Mouse (Mus musculus) forebrain, embryonic 12.5 days (tissue): Measurements from ENCODE around the gene Tmem163. TPM values are rescaled to one million over a fixed set of nuclear protein-coding genes. Genes with fewer than 3 reads are reported as not detected.
A peak's percentile ranks its signal among the peaks of the same experiment; 100 is the strongest.

Source experiments
- ATAC-seq: fragments of 200-750 bp; cut with Nextera tagmentation; 2 replicates; pipeline ENCODE4 v1.8.0; 2017; ENCODE audit warnings: moderate TSS enrichment; ENCODE audit not compliant: low FRiP score
- H3K27ac ChIP-seq: fragments of 300-500 bp; sonication (generic); 2 replicates; pipeline ENCODE4 v1.5.1; 2016; ENCODE audit warnings: mild to moderate bottlenecking
- H3K27me3 ChIP-seq: fragments of 300-500 bp; sonication (generic); 2 replicates; pipeline ENCODE4 v1.6.1; 2016; ENCODE audit warnings: mild to moderate bottlenecking
- H3K36me3 ChIP-seq: fragments of 300-500 bp; sonication (generic); replicated peaks from 2 replicates; pipeline ENCODE4 v1.6.1; 2016; ENCODE audit warnings: mild to moderate bottlenecking
- H3K4me1 ChIP-seq: fragments of 300-500 bp; sonication (generic); 2 replicates; pipeline ENCODE4 v1.6.1; 2016
- H3K4me2 ChIP-seq: fragments of 300-500 bp; sonication (generic); 2 replicates; pipeline ENCODE4 v1.6.1; 2016; ENCODE audit warnings: mild to moderate bottlenecking, moderate library complexity
- H3K4me3 ChIP-seq: fragments of 300-500 bp; sonication (generic); replicated peaks from 2 replicates; pipeline ENCODE4 v1.5.1; 2016; ENCODE audit warnings: mild to moderate bottlenecking
- H3K9ac ChIP-seq: fragments of 300-500 bp; sonication (generic); 2 replicates; pipeline ENCODE4 v1.6.1; 2016; ENCODE audit warnings: mild to moderate bottlenecking
- H3K9me3 ChIP-seq: fragments of 300-500 bp; sonication (generic); 2 replicates; pipeline ENCODE4 v1.6.1; 2016
- WGBS: fragments of 180-500 bp; shearing (Covaris S2); methylation state at CpG from one replicate; pipeline ENCODE4 v1.1.7; 2016; 5-methylcytosine and 5-hydroxymethylcytosine counted together
- polyA plus RNA-seq: library from polyadenylated mRNA; unstranded; fragments of >200 nt; fragmentation: Nextera tagmentation; extraction: Ambion mirVana; gene quantifications from 2 replicates; pipeline ENCODE4 v1.2.1, GENCODE M21; 2016

Tmem163 gene
- polyA plus RNA-seq, 1 experiment from 2014 or later = 29.9 TPM

DNA sequence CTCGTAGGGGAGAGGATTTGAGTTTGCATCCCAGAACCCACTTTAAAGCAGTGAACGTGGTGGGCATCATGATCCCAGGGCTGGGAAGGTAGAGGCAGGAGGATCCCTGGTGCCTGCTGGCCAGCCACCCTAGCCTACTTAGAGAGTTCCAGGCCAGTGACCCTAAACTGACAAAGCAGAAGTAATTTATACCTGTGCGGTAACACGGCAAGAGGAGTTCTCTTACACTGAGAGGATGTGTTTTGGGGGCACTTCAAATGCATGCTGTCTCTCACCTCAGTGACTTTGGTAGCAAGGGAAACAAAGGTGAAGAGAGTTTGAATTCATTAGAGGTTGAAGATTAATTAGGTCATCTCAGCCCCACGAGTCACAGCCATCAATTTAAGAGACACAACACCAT lies 101.4 kb downstream of the Tmem163 start:
- Histone ChIP-seq H3K27me3 (peaks cover 8% of the 10 kb centered on the region; the same call in 1 of the 2 replicates), H3K36me3 (no peaks in the 10 kb centered on the region), H3K9me3 (no peaks in the 10 kb centered on the region), H3K27ac (no peak overlapping the region), H3K9ac (no peak overlapping the region), H3K4me1 (peaks cover 28% of the 10 kb centered on the region), H3K4me2 (no peak overlapping the region), H3K4me3 (no peak overlapping the region)
- 59% methylated on average over 5 of the region's 5 CpGs for WGBS
- ATAC-seq = no peak

GRCm38 (mm10) chr1:127577083-127577482 lies 102.3 kb downstream of the Tmem163 start:
- H3K9me3 ChIP-seq = no peaks in the 10 kb centered on the region
- peaks cover 28% of the 10 kb centered on the region for H3K4me1 ChIP-seq
- peak; percentile 71 for ATAC-seq
- H3K4me2 ChIP-seq = peak overlapping the region; percentile 36
- peaks cover 8% of the 10 kb centered on the region; the same call in 1 of the 2 replicates for H3K27me3 ChIP-seq
- peak overlapping the region; percentile 62 for H3K27ac ChIP-seq
- H3K36me3 ChIP-seq = no peaks in the 10 kb centered on the region
- no peak overlapping the region for H3K4me3 ChIP-seq
- WGBS = 36% methylated on average over 7 of the region's 7 CpGs
- no peak overlapping the region for H3K9ac ChIP-seq

GRCm38 (mm10) chr1:127576563-127576962 lies 102.8 kb downstream of the Tmem163 start:
- Histone ChIP-seq H3K4me1 (peaks cover 28% of the 10 kb centered on the region), H3K9ac (no peak overlapping the region), H3K27ac (peak overlapping the region; percentile 62), H3K36me3 (no peaks in the 10 kb centered on the region), H3K4me3 (no peak overlapping the region), H3K9me3 (no peaks in the 10 kb centered on the region), H3K27me3 (peaks cover 8% of the 10 kb centered on the region; the same call in 1 of the 2 replicates), H3K4me2 (peak overlapping the region; percentile 36)
- ATAC-seq = peak; percentile 9; the same call in 1 of the 2 replicates
- WGBS = 9% methylated on average over 8 of the region's 8 CpGs

GRCm38 (mm10) chr1:127576143-127576542 lies 103.2 kb downstream of the Tmem163 start:
- no peak overlapping the region for H3K9ac ChIP-seq
- no peaks in the 10 kb centered on the region for H3K36me3 ChIP-seq
- ATAC-seq = peak; percentile 30
- no peaks in the 10 kb centered on the region for H3K9me3 ChIP-seq
- H3K4me1 ChIP-seq = peaks cover 28% of the 10 kb centered on the region
- 12% methylated on average over 3 of the region's 3 CpGs for WGBS
- H3K27me3 ChIP-seq = peaks cover 8% of the 10 kb centered on the region; the same call in 1 of the 2 replicates
- peak overlapping the region; percentile 36 for H3K4me2 ChIP-seq
- peak overlapping the region; percentile 62 for H3K27ac ChIP-seq
- H3K4me3 ChIP-seq = no peak overlapping the region

GRCm38 (mm10) chr1:127575692-127576091 lies 103.7 kb downstream of the Tmem163 start:
- 3% methylated on average over 4 of the region's 4 CpGs for WGBS

DNA sequence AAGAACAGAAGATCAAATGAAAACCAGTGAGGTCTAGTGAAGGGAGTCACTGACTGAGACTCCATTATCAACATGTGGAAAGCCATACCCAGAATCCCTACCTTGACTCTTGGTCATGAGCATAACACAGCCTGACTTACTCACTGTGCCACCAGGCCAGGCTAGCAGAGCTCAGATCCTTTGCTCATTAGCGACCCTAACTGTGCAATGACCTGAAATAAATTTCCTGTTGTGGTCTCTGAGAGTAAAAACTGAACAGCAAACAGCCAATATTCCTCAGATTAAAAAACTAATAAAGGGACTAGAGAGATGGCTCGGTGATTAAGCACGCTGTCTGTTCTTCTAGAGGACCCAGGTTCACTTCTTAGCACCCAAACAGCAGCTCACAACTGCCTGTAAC lies 106.2 kb downstream of the Tmem163 start:
- H3K9me3 ChIP-seq = no peaks in the 10 kb centered on the region
- WGBS = 48% methylated on average over 3 of the region's 3 CpGs
- no peak for ATAC-seq
- no peaks in the 10 kb centered on the region for H3K36me3 ChIP-seq
- H3K4me1 ChIP-seq = peaks cover 28% of the 10 kb centered on the region
- H3K4me2 ChIP-seq = no peak overlapping the region
- 0 out of 2 replicates have a peak, but pooled peaks cover 5% of the 10 kb centered on the region for H3K27me3 ChIP-seq
- no peak overlapping the region for H3K9ac ChIP-seq
- H3K4me3 ChIP-seq = no peak overlapping the region
- no peak overlapping the region for H3K27ac ChIP-seq

More at GRCm38 (mm10) chr1:127575692-127576091, 103.7 kb downstream of the Tmem163 start:
- Histone ChIP-seq H3K4me2 (0 out of 2 replicates have a peak overlapping the region, but pooled peaks have one; percentile 36), H3K4me3 (no peak overlapping the region), H3K9me3 (no peaks in the 10 kb centered on the region), H3K27ac (peak overlapping the region; percentile 62), H3K36me3 (no peaks in the 10 kb centered on the region), H3K9ac (no peak overlapping the region), H3K27me3 (peaks cover 8% of the 10 kb centered on the region; the same call in 1 of the 2 replicates), H3K4me1 (peaks cover 28% of the 10 kb centered on the region)
- ATAC-seq = no peak

- Histone ChIP-seq H3K4me2 (no peak overlapping the region), H3K27me3 (no peaks in the 10 kb centered on the region)
- ATAC-seq = no peak
These were observed 110.7 kb downstream of the Tmem163 start for GRCm38 (mm10) chr1:127568641-127569040.

GRCm38 (mm10) chr1:127556486-127556845 lies 122.9 kb downstream of the Tmem163 start:
- 0 out of 2 replicates have a peak, but pooled peaks cover 11% of the 10 kb centered on the region for H3K4me1 ChIP-seq
- H3K4me3 ChIP-seq = no peak overlapping the region
- H3K9me3 ChIP-seq = no peaks in the 10 kb centered on the region
- H3K27ac ChIP-seq = peak overlapping the region; percentile 76
- no peak overlapping the region for H3K9ac ChIP-seq
- WGBS = 29% methylated on average over 2 of the region's 2 CpGs
- H3K36me3 ChIP-seq = no peaks in the 10 kb centered on the region
- no peaks in the 10 kb centered on the region for H3K27me3 ChIP-seq
- no peak overlapping the region for H3K4me2 ChIP-seq
- peak; percentile 80 for ATAC-seq

More at GRCm38 (mm10) chr1:127568641-127569040, 110.7 kb downstream of the Tmem163 start:
- Histone ChIP-seq H3K9me3 (no peaks in the 10 kb centered on the region), H3K4me1 (peaks cover 2% of the 10 kb centered on the region), H3K27ac (no peak overlapping the region), H3K4me3 (no peak overlapping the region), H3K36me3 (no peaks in the 10 kb centered on the region), H3K9ac (no peak overlapping the region)
- WGBS = 73% methylated on average over 3 of the region's 3 CpGs

GRCm38 (mm10) chr1:127555822-127556485 lies 123.4 kb downstream of the Tmem163 start:
- peak overlapping the region; percentile 76 for H3K27ac ChIP-seq
- H3K9me3 ChIP-seq = no peaks in the 10 kb centered on the region
- H3K36me3 ChIP-seq = no peaks in the 10 kb centered on the region
- H3K4me1 ChIP-seq = 0 out of 2 replicates have a peak, but pooled peaks cover 11% of the 10 kb centered on the region
- no peak overlapping the region for H3K4me2 ChIP-seq
- H3K9ac ChIP-seq = no peak overlapping the region
- 0 out of 2 replicates have a peak, but pooled peaks cover 4% of the 10 kb centered on the region for H3K27me3 ChIP-seq
- WGBS = 52% methylated on average over 6 of the region's 6 CpGs
- peak; percentile 91 for ATAC-seq
- H3K4me3 ChIP-seq = no peak overlapping the region

DNA sequence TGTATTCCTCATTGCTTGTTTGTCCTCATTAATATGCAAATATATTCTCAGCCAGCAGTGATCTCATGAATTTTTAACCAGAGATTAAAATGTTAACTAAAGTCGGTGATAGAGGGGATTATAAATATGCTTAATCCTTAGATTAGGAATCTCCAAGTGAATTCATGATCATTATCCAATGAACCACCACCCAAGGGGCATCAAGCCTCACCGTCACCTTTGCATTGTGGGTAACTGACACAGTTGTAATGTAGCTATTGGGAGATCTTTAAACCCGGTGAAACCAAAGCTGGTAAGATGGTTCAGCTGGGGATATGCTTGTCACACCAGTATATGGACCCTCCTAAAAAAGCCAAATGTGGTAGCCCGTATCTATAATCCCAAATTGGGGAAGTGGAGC lies 131.3 kb downstream of the Tmem163 start:
- Histone ChIP-seq H3K36me3 (no peaks in the 10 kb centered on the region), H3K4me2 (no peak overlapping the region), H3K4me3 (no peak overlapping the region), H3K4me1 (no peaks in the 10 kb centered on the region; the same call in 1 of the 2 replicates), H3K27me3 (peaks cover 10% of the 10 kb centered on the region; the same call in 1 of the 2 replicates), H3K27ac (no peak overlapping the region), H3K9me3 (no peaks in the 10 kb centered on the region), H3K9ac (no peak overlapping the region)
- 47% methylated on average over 4 of the region's 4 CpGs for WGBS
- ATAC-seq = peak; percentile 41; the same call in 1 of the 2 replicates

GRCm38 (mm10) chr1:127542756-127543155 lies 136.6 kb downstream of the Tmem163 start:
- Histone ChIP-seq H3K4me1 (peaks cover 10% of the 10 kb centered on the region), H3K9ac (no peak overlapping the region), H3K4me3 (no peak overlapping the region), H3K36me3 (no peaks in the 10 kb centered on the region), H3K4me2 (no peak overlapping the region), H3K27me3 (peaks cover 44% of the 10 kb centered on the region), H3K9me3 (no peaks in the 10 kb centered on the region), H3K27ac (no peak overlapping the region)
- ATAC-seq = no peak
- 14% methylated on average over 1 of the region's 1 CpGs for WGBS

- no peak overlapping the region for H3K9ac ChIP-seq
- no peak overlapping the region for H3K4me2 ChIP-seq
- H3K4me3 ChIP-seq = no peak overlapping the region
- 90% methylated on average over 7 of the region's 7 CpGs for WGBS
- no peaks in the 10 kb centered on the region for H3K36me3 ChIP-seq
- peaks cover 47% of the 10 kb centered on the region for H3K27me3 ChIP-seq
- H3K4me1 ChIP-seq = peaks cover 18% of the 10 kb centered on the region
- no peak overlapping the region for H3K27ac ChIP-seq
- H3K9me3 ChIP-seq = no peaks in the 10 kb centered on the region
- ATAC-seq = no peak
These were observed 137.4 kb downstream of the Tmem163 start for GRCm38 (mm10) chr1:127541931-127542330.

- Histone ChIP-seq H3K9me3 (no peaks in the 10 kb centered on the region), H3K4me1 (peaks cover 22% of the 10 kb centered on the region), H3K4me3 (no peak overlapping the region), H3K36me3 (no peaks in the 10 kb centered on the region), H3K27me3 (peaks cover 51% of the 10 kb centered on the region), H3K4me2 (no peak overlapping the region), H3K9ac (no peak overlapping the region), H3K27ac (no peak overlapping the region)
- ATAC-seq = no peak
- 89% methylated on average over 4 of the region's 4 CpGs for WGBS
These were observed 137.8 kb downstream of the Tmem163 start for GRCm38 (mm10) chr1:127541522-127541921.
